Comparison of ENCODE assay signal across 11 mouse cellular contexts in the genomic region with DNA sequence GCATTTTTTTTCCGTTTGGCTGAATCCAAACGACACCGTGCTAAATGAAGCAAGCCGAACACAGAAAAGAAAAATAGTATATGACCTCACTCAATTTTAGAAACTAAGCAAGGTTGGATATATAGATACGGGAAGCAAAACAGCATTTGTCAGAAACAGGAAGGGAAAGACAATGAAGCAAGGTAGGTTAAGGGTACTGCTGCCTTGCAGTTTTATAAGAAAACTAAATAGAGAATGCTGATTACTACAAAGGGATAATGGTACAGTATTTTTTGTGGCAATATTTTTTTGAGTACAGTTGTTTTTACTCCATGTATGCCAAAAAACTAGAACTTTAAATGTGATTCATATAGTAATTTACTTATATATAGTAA.
A peak's percentile ranks its signal among the peaks of the same experiment; 100 is the strongest.
DNase-seq lines count a peak whose midpoint lies in the region; ATAC-seq and TF ChIP-seq lines count a peak whose summit lies in the region.
"Had no signal": no experiment of that assay in that cellular context is flagged by ENCODE, and none has a peak within 500 bp of the region (broad histone marks: within the 10 kb centered on the region; RNA-seq: fewer than 3 reads in every experiment).

No protein-coding gene starts in this region.

- no peak for TF ChIP-seq EP300 in heart, adult 2 months (IDR thresholded peaks at IDR 0.05; ENCODE audit: insufficient read depth, low read depth, low read length)

- ATAC-seq in hindbrain, embryonic 12.5 days (ENCODE audit: low FRiP score) = peak; percentile 55
- ATAC-seq in midbrain, postnatal 0 days (ENCODE audit: low FRiP score) = no peak
- ATAC-seq: liver, postnatal 0 days had no signal

- H3K4me3 ChIP-seq in heart, adult 2 months = peak overlapping the region; percentile 30
- H3K4me3 ChIP-seq in left cerebral cortex, adult 2 months = peak overlapping the region; percentile 36
- peak overlapping the region; percentile 12; the same call in 1 of the 2 replicates for H3K4me3 ChIP-seq in hindbrain, embryonic 12.5 days
- H3K4me3 ChIP-seq in midbrain, postnatal 0 days (ENCODE audit: low read depth, low read length) = peak overlapping the region; percentile 12
- H3K4me3 ChIP-seq: myocyte had no signal

- no peaks in the 10 kb centered on the region for H3K9me3 ChIP-seq in hindbrain, embryonic 12.5 days (replicated peaks)
- H3K9me3 ChIP-seq in midbrain, postnatal 0 days (ENCODE audit: low read length) = no peaks in the 10 kb centered on the region

- intact Hi-C loops in heart, adult 2 months (cut with DNase I) = no loop called here
- intact Hi-C loops in heart, postnatal 10 days (cut with DNase I) = no loop called here
- intact Hi-C loops in left cerebral cortex, adult 2 months (cut with DNase I) = no loop called here

- no peaks in the 10 kb centered on the region for H3K36me3 ChIP-seq in heart, adult 2 months (ENCODE audit: control insufficient read depth, insufficient read depth, low read length)
- no peaks in the 10 kb centered on the region for H3K36me3 ChIP-seq in hindbrain, embryonic 12.5 days
- H3K36me3 ChIP-seq in midbrain, postnatal 0 days (ENCODE audit: insufficient read depth, low read length) = no peaks in the 10 kb centered on the region

- DNase-seq in heart, adult 2 months = no peak
- no peak for DNase-seq in heart, postnatal 10 days
- no peak for DNase-seq in left cerebral cortex, adult 2 months (ENCODE audit: extremely low spot score in 1 of 2, low spot score in 2 of 2)
- DNase-seq in left cerebral cortex, adult 18-20 months (ENCODE audit: low spot score in 2 of 2) = no peak
- DNase-seq in midbrain, postnatal 0 days (ENCODE audit: low spot score) = no peak
- DNase-seq in embryo, embryonic 9.5 days (ENCODE audit: extremely low spot score) = no peak
- no peak for DNase-seq in T-cell, adult 2 months (ENCODE audit: low spot score)
- DNase-seq: liver, postnatal 0 days; thymus, postnatal 4 days had no signal

- peak overlapping the region; percentile 45 for H3K4me2 ChIP-seq in hindbrain, embryonic 12.5 days (replicated peaks)
- H3K4me2 ChIP-seq in midbrain, postnatal 0 days (ENCODE audit: low read depth, low read length, poor library complexity, severe bottlenecking) = peak overlapping the region; percentile 38

- TF ChIP-seq CTCF in heart, adult 2 months (IDR thresholded peaks at IDR 0.05) = no peak
- TF ChIP-seq CTCF in left cerebral cortex, adult 2 months (IDR thresholded peaks at IDR 0.05) = no peak
- no peak for TF ChIP-seq CTCF in midbrain, postnatal 0 days (IDR thresholded peaks at IDR 0.05)

- H3K79me2 ChIP-seq in heart, adult 2 months (replicated peaks; ENCODE audit: control insufficient read depth, insufficient read depth, low read length) = no peaks in the 10 kb centered on the region

- no peak overlapping the region for H3K27ac ChIP-seq in heart, adult 2 months
- H3K27ac ChIP-seq in left cerebral cortex, adult 2 months = no peak overlapping the region
- peak overlapping the region; percentile 52; the same call in 1 of the 2 replicates for H3K27ac ChIP-seq in hindbrain, embryonic 12.5 days
- H3K27ac ChIP-seq in midbrain, postnatal 0 days (ENCODE audit: low read depth, low read length) = no peak overlapping the region

- no peak overlapping the region for H3K9ac ChIP-seq in heart, adult 2 months (ENCODE audit: low read depth, low read length)
- H3K9ac ChIP-seq in hindbrain, embryonic 12.5 days = no peak overlapping the region
- peak overlapping the region; percentile 42; the same call in 1 of the 2 replicates for H3K9ac ChIP-seq in midbrain, postnatal 0 days (replicated peaks; ENCODE audit: low read length, poor library complexity, severe bottlenecking)
- H3K9ac ChIP-seq: liver, postnatal 0 days had no signal

- H3K27me3 ChIP-seq in heart, adult 2 months (ENCODE audit: control insufficient read depth, insufficient read depth, low read length) = no peaks in the 10 kb centered on the region
- H3K27me3 ChIP-seq in hindbrain, embryonic 12.5 days = no peaks in the 10 kb centered on the region
- H3K27me3 ChIP-seq in midbrain, postnatal 0 days (ENCODE audit: insufficient read depth, low read length) = no peaks in the 10 kb centered on the region

- TF ChIP-seq POLR2A in heart, adult 2 months (IDR thresholded peaks at IDR 0.05; ENCODE audit: insufficient read depth, low read depth, low read length) = no peak

- 15% methylated on average over 5 of the region's 5 CpGs for WGBS in heart, adult 2 months
- 36% methylated on average over 5 of the region's 5 CpGs for WGBS in hindbrain, embryonic 12.5 days
- 33% methylated on average over 5 of the region's 5 CpGs for WGBS in midbrain, postnatal 0 days

- no peaks in the 10 kb centered on the region for H3K4me1 ChIP-seq in heart, adult 2 months (ENCODE audit: control insufficient read depth, insufficient read depth, low read length)
- no peaks in the 10 kb centered on the region for H3K4me1 ChIP-seq in hindbrain, embryonic 12.5 days
- H3K4me1 ChIP-seq in midbrain, postnatal 0 days (ENCODE audit: insufficient read depth, low read length) = no peaks in the 10 kb centered on the region
